Mouse (Mus musculus) neural tube, embryonic 13.5 days (tissue): ENCODE results near the gene Pip5k1c. TPM values are rescaled to one million over a fixed set of nuclear protein-coding genes. Genes with fewer than 3 reads are reported as not detected.
A peak's percentile ranks its signal among the peaks of the same experiment; 100 is the strongest.

ENCODE experiments used
- ATAC-seq: fragments of 200-750 bp; cut with Nextera tagmentation; 2 replicates; pipeline ENCODE4 v1.8.0; 2017; ENCODE audit warnings: low read depth, mild to moderate bottlenecking, moderate TSS enrichment, moderate library complexity
- H3K27ac ChIP-seq: fragments of 300-500 bp; sonication (generic); replicated peaks from 2 replicates; pipeline ENCODE4 v1.5.1; 2015; ENCODE audit warnings: moderate library complexity, mild to moderate bottlenecking, inconsistent platforms
- H3K27me3 ChIP-seq: fragments of 300-500 bp; sonication (generic); 2 replicates; pipeline ENCODE4 v1.6.1; 2015; ENCODE audit warnings: mild to moderate bottlenecking, inconsistent platforms
- H3K36me3 ChIP-seq: fragments of 300-500 bp; sonication (generic); 2 replicates; pipeline ENCODE4 v1.6.1; 2015; ENCODE audit warnings: mild to moderate bottlenecking, inconsistent platforms
- H3K4me1 ChIP-seq: fragments of 300-500 bp; sonication (generic); replicated peaks from 2 replicates; pipeline ENCODE4 v1.6.1; 2015; ENCODE audit warnings: inconsistent platforms
- H3K4me2 ChIP-seq: fragments of 300-500 bp; sonication (generic); 2 replicates; pipeline ENCODE4 v1.6.1; 2015; ENCODE audit warnings: inconsistent platforms, mild to moderate bottlenecking, moderate library complexity
- H3K4me3 ChIP-seq: fragments of 300-500 bp; sonication (generic); 2 replicates; pipeline ENCODE4 v1.5.1; 2015; ENCODE audit warnings: mild to moderate bottlenecking, inconsistent platforms
- H3K9ac ChIP-seq: fragments of 300-500 bp; sonication (generic); 2 replicates; pipeline ENCODE4 v1.6.1; 2015; ENCODE audit warnings: moderate library complexity, mild to moderate bottlenecking, inconsistent platforms
- H3K9me3 ChIP-seq: fragments of 300-500 bp; sonication (generic); 2 replicates; pipeline ENCODE4 v1.6.1; 2016; ENCODE audit warnings: inconsistent platforms
- WGBS: fragments of 180-500 bp; shearing (Covaris S2); methylation state at CpG from one replicate; pipeline ENCODE4 v1.1.7; 2015; 5-methylcytosine and 5-hydroxymethylcytosine counted together
- polyA plus RNA-seq: library from polyadenylated mRNA; unstranded; fragments of >200 nt; fragmentation: Nextera tagmentation; extraction: Ambion mirVana; gene quantifications from 2 replicates; pipeline ENCODE4 v1.2.1, GENCODE M21; 2015

Pip5k1c gene
- polyA plus RNA-seq, 1 experiment from 2014 or later = 102 TPM

DNA sequence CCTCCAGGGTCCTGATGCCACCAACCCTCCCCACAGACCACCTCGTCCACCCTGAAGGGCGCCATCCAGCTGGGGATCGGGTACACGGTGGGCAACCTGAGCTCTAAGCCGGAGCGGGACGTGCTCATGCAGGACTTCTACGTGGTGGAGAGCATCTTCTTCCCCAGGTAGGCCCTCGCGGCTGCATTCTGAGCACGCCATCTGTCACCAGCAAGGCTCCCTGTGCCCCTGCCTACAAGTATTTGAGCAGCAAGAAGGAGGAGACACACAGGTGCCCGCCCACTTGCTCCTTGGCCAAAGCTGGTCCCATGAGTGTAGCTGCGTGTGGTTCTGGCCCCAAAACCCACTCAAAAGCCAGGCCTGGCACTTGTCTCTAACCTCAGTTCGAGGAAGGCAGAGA lies 12.9 kb downstream of the Pip5k1c start:
- ATAC-seq = no peak
- Histone ChIP-seq H3K27ac (no peak overlapping the region), H3K9ac (no peak overlapping the region), H3K36me3 (peaks cover 52% of the 10 kb centered on the region), H3K4me3 (no peak overlapping the region), H3K27me3 (no peaks in the 10 kb centered on the region), H3K4me2 (no peak overlapping the region), H3K4me1 (peaks cover 29% of the 10 kb centered on the region), H3K9me3 (no peaks in the 10 kb centered on the region)
- WGBS = 94% methylated on average over 14 of the region's 14 CpGs

DNA sequence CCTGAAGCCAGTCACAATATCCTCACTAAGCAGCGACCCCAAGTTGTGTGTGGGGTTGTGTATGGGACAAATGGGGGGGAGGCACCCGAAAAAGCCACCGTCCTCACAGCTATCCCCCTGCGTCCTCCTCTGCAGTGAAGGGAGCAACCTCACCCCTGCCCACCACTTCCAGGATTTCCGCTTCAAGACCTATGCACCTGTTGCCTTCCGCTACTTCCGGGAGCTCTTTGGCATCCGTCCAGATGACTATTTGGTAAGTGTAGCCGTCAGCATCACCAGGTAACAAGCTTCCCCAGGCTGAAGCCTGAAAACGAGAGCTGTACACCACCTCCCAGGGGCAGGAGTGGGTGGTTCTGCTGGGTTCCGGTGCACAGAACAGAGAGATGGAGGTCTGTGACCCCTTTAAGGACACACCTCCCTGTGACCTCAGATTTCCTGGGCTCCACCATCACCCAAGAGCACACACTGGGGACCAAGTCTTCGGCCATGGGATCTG lies 13.5 kb downstream of the Pip5k1c start:
- Histone ChIP-seq H3K9me3 (no peaks in the 10 kb centered on the region), H3K27ac (no peak overlapping the region), H3K4me2 (no peak overlapping the region), H3K4me3 (no peak overlapping the region), H3K27me3 (no peaks in the 10 kb centered on the region), H3K36me3 (peaks cover 58% of the 10 kb centered on the region), H3K9ac (no peak overlapping the region), H3K4me1 (peaks cover 24% of the 10 kb centered on the region)
- ATAC-seq = no peak
- WGBS = 94% methylated on average over 12 of the region's 12 CpGs

DNA sequence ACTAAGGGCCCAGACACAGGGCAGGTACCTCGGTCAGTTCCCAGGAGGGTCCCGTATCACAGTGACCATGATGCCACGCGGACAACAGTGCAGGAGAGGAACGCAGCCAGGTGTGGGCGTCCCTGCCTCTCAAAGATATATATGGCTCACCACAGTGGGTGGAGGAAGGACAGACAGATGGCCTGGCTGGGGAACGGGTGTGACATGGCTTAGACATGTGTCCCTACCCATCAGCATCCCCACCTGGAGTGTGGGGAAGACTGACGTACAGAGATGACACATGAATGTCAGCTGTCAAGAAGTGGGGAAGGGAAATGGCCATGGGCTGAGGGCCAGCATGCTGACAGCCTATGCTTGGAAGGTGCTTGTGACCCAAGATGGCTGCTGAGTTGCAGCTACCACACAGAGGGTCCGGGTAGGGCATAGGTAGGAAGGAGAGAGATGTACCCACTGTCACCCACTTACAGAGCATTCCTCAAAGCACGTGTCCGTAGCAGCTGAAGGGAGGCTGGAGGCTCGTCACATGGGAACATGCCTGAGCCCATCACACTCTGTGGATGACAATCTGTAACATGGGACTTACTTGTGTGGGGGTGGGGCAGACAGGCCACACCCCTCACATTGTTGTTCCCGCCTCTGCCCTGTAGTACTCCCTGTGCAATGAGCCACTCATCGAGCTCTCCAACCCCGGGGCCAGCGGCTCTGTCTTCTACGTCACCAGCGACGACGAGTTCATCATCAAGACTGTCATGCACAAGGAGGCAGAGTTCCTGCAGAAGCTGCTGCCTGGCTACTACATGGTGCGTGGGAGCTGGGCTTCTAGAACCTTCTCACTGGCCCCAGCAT lies 14.3 kb downstream of the Pip5k1c start:
- Histone ChIP-seq H3K9me3 (no peaks in the 10 kb centered on the region), H3K4me1 (peaks cover 18% of the 10 kb centered on the region), H3K27ac (no peak overlapping the region), H3K4me3 (no peak overlapping the region), H3K36me3 (peaks cover 66% of the 10 kb centered on the region), H3K27me3 (no peaks in the 10 kb centered on the region), H3K4me2 (no peak overlapping the region), H3K9ac (no peak overlapping the region)
- WGBS = 94% methylated on average over 21 of the region's 21 CpGs
- ATAC-seq = no peak

DNA sequence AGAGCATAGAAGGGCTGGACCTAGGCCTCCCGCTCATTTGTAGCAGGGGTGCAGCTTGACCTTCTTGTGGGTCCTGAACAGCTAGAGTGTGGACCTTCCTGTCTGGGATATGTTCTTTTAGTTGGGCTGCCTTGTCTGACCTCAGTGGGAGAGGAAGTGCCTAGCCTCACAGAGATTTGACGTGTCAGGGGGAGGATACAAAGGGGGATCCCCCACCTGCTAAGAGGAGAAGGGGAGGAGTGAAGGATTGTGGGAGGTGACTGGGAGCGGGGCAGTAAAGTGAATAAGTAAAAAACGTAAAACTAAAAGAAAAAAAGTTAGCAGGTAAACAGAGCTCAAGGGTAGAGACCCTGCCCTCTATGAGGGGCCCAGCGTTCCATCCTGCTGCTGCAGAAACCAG lies 16.8 kb downstream of the Pip5k1c start:
- WGBS = 88% methylated on average over 5 of the region's 5 CpGs
- no peak for ATAC-seq
- Histone ChIP-seq H3K9ac (no peak overlapping the region), H3K4me3 (no peak overlapping the region), H3K4me2 (no peak overlapping the region), H3K9me3 (no peaks in the 10 kb centered on the region), H3K27ac (no peak overlapping the region), H3K4me1 (no peaks in the 10 kb centered on the region), H3K27me3 (no peaks in the 10 kb centered on the region), H3K36me3 (peaks cover 91% of the 10 kb centered on the region)

DNA sequence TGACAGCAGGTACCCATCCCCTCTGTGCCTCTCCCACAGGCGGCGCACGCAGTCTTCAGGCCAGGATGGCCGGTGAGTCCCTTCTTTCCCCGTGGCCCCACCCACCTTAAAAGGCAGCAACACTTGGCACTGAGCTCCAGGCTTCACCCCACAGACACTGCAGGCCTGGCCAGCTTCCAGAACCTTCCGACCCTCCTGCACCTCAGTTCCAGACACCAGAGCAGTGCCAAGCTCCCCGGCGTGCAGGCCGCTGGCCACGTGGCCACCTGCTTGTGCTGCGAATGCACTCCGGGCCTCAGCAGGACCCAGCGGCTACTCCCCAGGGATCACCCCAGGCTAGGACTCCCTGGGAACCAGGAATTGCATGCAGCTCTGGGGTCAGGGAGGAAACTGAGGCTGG lies 20.8 kb downstream of the Pip5k1c start:
- Histone ChIP-seq H3K27ac (no peak overlapping the region), H3K27me3 (no peaks in the 10 kb centered on the region), H3K4me1 (peaks cover 9% of the 10 kb centered on the region; the same call in 1 of the 2 replicates), H3K9ac (no peak overlapping the region), H3K4me3 (no peak overlapping the region), H3K9me3 (no peaks in the 10 kb centered on the region), H3K36me3 (peaks cover 98% of the 10 kb centered on the region), H3K4me2 (no peak overlapping the region)
- ATAC-seq = no peak
- WGBS = 93% methylated on average over 13 of the region's 13 CpGs

DNA sequence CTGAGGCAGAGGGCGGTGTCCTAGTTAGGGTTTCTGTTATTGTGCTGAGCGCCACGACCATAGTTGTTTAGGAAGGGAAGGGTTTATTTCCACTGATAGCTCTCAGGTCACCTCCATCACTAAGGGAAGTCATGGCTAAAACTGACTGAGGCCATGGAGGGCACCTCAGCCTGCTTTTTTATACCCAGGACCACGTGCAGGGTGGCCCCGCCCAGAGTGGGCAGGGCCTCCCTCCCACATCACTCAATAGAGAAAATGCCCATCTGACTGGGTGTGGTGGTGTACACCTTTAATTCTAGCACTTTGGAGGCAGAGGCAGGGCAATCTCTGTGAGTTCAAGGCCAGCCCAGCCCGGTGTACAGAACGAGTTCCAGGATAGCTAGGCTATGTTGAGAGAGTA lies 21.4 kb downstream of the Pip5k1c start:
- no peaks in the 10 kb centered on the region for H3K9me3 ChIP-seq
- peaks cover 15% of the 10 kb centered on the region for H3K4me1 ChIP-seq
- WGBS = 86% methylated on average over 7 of the region's 7 CpGs
- ATAC-seq = no peak
- no peak overlapping the region for H3K4me2 ChIP-seq
- H3K36me3 ChIP-seq = peaks cover 95% of the 10 kb centered on the region
- H3K27ac ChIP-seq = no peak overlapping the region
- no peaks in the 10 kb centered on the region for H3K27me3 ChIP-seq
- H3K9ac ChIP-seq = no peak overlapping the region
- H3K4me3 ChIP-seq = no peak overlapping the region

DNA sequence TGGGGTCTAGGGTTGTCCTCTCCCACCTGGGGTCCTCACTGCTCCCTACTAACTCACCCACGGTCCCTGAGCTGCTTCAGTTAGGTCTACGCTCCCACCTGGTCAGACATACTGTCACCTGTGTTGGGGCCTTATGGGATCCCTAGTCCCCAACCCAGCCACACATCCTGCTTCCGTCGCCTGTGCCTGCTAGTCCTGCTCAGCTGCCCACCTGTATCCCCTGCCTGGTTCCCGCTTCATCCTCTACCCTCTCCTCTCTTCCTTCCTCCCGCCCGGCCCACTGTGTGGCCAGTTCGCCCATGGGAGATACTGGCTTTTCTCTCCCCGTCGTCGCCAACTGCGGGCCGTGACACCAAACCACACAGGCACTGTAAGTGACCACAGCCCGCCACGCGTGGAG lies 22.8 kb downstream of the Pip5k1c start:
- Histone ChIP-seq H3K27ac (no peak overlapping the region), H3K4me2 (no peak overlapping the region), H3K4me3 (no peak overlapping the region), H3K4me1 (peaks cover 24% of the 10 kb centered on the region), H3K9ac (no peak overlapping the region), H3K27me3 (no peaks in the 10 kb centered on the region), H3K9me3 (no peaks in the 10 kb centered on the region), H3K36me3 (peaks cover 81% of the 10 kb centered on the region)
- WGBS = 91% methylated on average over 16 of the region's 16 CpGs
- no peak for ATAC-seq

DNA sequence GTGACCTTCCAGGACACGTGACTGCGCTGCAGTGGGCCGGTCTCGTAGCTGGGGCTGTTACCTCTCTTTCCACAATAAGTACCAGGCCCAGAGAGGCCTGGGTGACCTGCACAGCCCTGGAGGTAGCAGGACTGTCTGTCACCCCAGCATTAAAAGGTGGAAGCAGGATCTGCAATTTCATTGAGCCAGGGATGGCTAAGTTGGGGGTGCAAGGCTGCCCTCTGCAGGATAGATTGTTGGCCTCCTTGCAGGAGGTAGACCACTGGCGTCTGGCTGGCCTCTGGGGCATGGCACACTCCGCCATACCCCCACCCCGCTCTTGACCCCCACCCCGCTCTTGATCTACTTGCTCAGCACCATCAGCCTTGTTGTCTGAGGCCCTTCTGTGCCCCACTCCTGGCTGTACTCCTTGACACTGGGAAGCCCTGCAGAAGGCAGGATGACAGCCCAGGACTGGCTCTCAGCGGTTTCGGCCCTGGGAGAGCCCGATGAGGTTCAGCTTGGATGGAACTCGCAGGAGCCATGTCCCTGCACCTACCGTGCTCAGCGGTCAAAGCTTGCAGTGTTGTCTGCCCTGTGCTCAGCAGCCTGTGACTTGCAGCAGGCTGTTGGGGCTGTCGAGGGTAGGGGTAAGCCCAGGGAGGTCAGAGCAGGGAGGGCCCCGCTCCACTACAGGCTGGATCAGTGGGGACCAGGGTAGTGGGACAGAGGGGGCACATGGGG lies 23.7 kb downstream of the Pip5k1c start:
- Histone ChIP-seq H3K9ac (0 out of 2 replicates have a peak overlapping the region, but pooled peaks have one; percentile 1), H3K4me2 (peak overlapping the region; percentile 27; the same call in 1 of the 2 replicates), H3K27me3 (no peaks in the 10 kb centered on the region), H3K4me1 (peaks cover 25% of the 10 kb centered on the region), H3K4me3 (0 out of 2 replicates have a peak overlapping the region, but pooled peaks have one; percentile 9), H3K9me3 (no peaks in the 10 kb centered on the region), H3K36me3 (peaks cover 72% of the 10 kb centered on the region), H3K27ac (no peak overlapping the region)
- ATAC-seq = no peak
- WGBS = 49% methylated on average over 16 of the region's 16 CpGs

DNA sequence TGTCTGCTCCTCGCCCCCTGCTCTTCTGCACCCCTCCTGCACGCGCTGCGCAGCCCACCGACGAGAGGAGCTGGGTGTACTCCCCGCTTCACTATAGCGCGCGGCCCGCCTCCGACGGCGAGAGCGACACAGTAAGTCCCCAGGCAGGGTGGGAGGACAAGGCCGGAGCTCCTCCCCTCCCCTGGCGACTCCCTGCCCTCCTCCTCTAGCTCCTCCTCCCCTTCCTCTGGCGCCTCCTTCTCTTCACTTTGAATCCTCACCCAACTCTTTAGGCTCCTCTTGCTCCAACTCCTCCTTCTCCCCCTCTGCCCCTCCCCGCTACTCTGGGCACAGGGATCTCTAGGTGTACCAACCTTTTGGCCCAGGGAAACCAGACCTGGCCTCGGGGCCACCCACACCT lies 24.5 kb downstream of the Pip5k1c start:
- no peak for ATAC-seq
- 0 out of 2 replicates have a peak overlapping the region, but pooled peaks have one; percentile 1 for H3K9ac ChIP-seq
- H3K27me3 ChIP-seq = no peaks in the 10 kb centered on the region
- H3K9me3 ChIP-seq = no peaks in the 10 kb centered on the region
- H3K4me1 ChIP-seq = peaks cover 33% of the 10 kb centered on the region
- H3K4me2 ChIP-seq = peak overlapping the region; percentile 27; the same call in 1 of the 2 replicates
- H3K4me3 ChIP-seq = 0 out of 2 replicates have a peak overlapping the region, but pooled peaks have one; percentile 9
- no peak overlapping the region for H3K27ac ChIP-seq
- peaks cover 66% of the 10 kb centered on the region for H3K36me3 ChIP-seq
- 13% methylated on average over 20 of the region's 20 CpGs for WGBS

DNA sequence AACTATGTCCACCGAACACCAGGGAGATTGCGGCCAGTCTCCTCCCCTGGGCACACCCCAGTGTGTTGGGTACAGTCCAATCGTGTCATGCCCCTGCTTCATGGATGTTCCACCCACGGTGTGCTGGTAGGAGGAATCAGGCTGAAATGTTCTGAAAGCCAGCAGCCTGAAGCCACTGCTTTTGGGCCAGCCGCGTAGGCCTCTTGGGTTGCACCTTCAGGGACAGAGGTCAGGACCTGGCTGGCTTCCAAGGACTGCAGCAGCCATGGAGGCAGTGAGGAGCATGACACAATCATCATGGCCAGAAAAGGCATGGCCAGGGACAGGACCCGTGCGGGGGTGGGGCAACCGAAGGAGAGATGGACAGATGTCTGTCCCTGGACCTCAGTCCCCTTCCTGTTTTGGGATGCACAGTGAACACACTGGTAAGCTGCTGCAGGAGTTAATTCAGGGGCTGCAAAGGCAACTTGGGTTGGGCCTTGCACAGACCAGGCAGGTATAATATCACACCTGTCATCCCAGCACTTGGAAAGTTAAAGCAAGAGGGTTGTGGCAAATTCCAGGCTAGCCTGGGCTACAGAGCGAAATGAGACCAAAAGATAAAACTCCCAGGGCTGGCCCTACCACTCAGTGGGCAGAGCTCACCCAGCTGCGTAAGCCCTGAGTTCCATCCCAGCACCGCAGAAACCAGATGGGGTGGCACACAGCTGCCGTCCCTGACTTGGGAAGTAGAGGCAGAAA lies 26.0 kb downstream of the Pip5k1c start:
- Histone ChIP-seq H3K27ac (0 out of 2 replicates have a peak overlapping the region, but pooled peaks have one; percentile 89), H3K4me2 (peak overlapping the region; percentile 87; the same call in 1 of the 2 replicates), H3K4me3 (peak overlapping the region; percentile 90; the same call in 1 of the 2 replicates), H3K9me3 (no peaks in the 10 kb centered on the region), H3K9ac (peak overlapping the region; percentile 53), H3K27me3 (no peaks in the 10 kb centered on the region), H3K36me3 (peaks cover 66% of the 10 kb centered on the region), H3K4me1 (peaks cover 37% of the 10 kb centered on the region)
- ATAC-seq = no peak
- 88% methylated on average over 13 of the region's 13 CpGs for WGBS

DNA sequence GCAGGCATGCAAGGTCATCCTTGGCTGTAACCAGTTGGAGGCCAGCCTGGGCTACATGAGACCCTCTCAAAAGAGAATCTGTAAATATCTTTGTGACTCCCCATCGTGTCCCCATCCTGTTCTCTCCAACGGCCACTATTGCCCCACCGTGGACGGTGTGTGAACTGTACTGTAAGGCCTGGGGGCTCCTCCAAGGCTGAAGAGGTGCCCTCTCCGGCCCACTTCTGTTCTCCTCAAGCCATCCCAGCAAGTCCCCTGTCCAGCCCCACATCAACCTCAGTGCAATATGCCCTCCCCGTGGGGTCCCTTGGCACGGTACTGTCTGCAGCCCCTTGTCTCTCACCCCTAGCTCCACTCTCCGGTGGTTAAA lies 26.6 kb downstream of the Pip5k1c start:
- Histone ChIP-seq H3K9ac (peak overlapping the region; percentile 53), H3K4me1 (peaks cover 37% of the 10 kb centered on the region), H3K36me3 (peaks cover 66% of the 10 kb centered on the region), H3K4me3 (peak overlapping the region; percentile 90), H3K27ac (peak overlapping the region; percentile 89), H3K4me2 (peak overlapping the region; percentile 87), H3K27me3 (no peaks in the 10 kb centered on the region), H3K9me3 (no peaks in the 10 kb centered on the region)
- ATAC-seq = no peak
- 33% methylated on average over 8 of the region's 8 CpGs for WGBS
